In the genomic region with DNA sequence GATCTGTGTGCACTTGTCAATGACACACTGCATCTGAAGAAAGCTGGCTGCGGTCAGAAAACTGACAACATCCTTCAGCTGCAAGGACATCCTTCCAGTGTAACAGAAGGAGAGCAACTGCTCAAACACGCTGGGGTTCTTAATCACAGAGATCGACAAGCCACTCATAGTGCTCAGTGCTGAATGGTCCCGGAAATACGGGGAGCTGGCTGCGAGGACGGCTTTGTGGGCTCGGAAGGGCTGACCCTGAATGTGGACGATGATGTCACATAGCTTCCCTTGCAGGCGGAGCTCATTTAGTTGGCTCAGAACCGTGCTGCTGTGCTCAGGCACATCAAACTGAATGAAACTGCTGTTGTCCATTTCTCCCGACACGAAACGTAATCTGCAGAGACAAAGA, we compare ENCODE assay signal across 25 mouse cellular contexts. TPM values are rescaled to one million over a fixed set of nuclear protein-coding genes. Genes with fewer than 3 reads are reported as not detected.
DNase-seq lines count a peak whose midpoint lies in the region; TF ChIP-seq lines count a peak whose summit lies in the region.
"Had no signal": no experiment of that assay in that cellular context is flagged by ENCODE, and none has a peak within 500 bp of the region (broad histone marks: within the 10 kb centered on the region; RNA-seq: fewer than 3 reads in every experiment).

No protein-coding gene starts in this region.

- peak overlapping the region; percentile 11; the same call in 1 of the 2 replicates for H3K27ac ChIP-seq in left cerebral cortex, adult 2 months
- H3K27ac ChIP-seq: heart, adult 2 months; heart, embryonic 13.5 days; hindbrain, embryonic 14.5 days; kidney, embryonic 15.5 days; limb, embryonic 13.5 days; lung, embryonic 15.5 days; midbrain, embryonic 10.5 days; neural tube, embryonic 12.5 days had no signal

- intact Hi-C loops in gastrocnemius, postnatal 14 days (cut with DNase I; ENCODE audit: low total_unique reads): no loop called here
- intact Hi-C loops in left cerebral cortex, adult 2 months (cut with DNase I): no loop called here
- intact Hi-C loops in left cerebral cortex, postnatal 25 days (cut with DNase I): no loop called here

- peak; percentile 50 for DNase-seq in adrenal gland, adult 2 months
- DNase-seq in adrenal gland, adult 8-10 months: no peak
- peak; percentile 23 for DNase-seq in gastrocnemius, postnatal 14 days
- DNase-seq in gastrocnemius, postnatal 10 days: no peak
- DNase-seq in left cerebral cortex, adult 2 months (ENCODE audit: extremely low spot score in 1 of 2, low spot score in 2 of 2): no peak
- DNase-seq in left cerebral cortex, postnatal 25 days (ENCODE audit: low spot score in 2 of 2): no peak
- DNase-seq in testis, postnatal 10 days (ENCODE audit: low spot score): no peak
- DNase-seq: cerebellum, adult 8-10 months; cerebellum, postnatal 25 days; gastrocnemius, postnatal 36 days; heart, adult 2 months; kidney, adult 18-20 months; kidney, postnatal 25 days; right cerebral cortex, adult 18-20 months; spleen, adult 18-20 months; thymus, adult 18-20 months; thymus, postnatal 25 days had no signal

- no peak for TF ChIP-seq CTCF in left cerebral cortex, adult 2 months (IDR thresholded peaks at IDR 0.05)

- no peak overlapping the region for H3K4me3 ChIP-seq in left cerebral cortex, adult 2 months
- H3K4me3 ChIP-seq: heart, adult 2 months; heart, embryonic 13.5 days; kidney, embryonic 15.5 days; limb, embryonic 13.5 days; lung, embryonic 15.5 days; midbrain, embryonic 10.5 days; myocyte; neural tube, embryonic 12.5 days had no signal

RNA-seq across cellular contexts. Expression of a gene that starts 19.0 kb away (rescaled TPM):
- 1 to 10 TPM; 6.4 to 7.1 TPM for total RNA-seq in adrenal gland, adult 2 months (2021)
- polyA plus RNA-seq in adrenal gland, adult 2 months (2012; rRNA removed): 2.4 and 3.8 TPM in 2 replicates
- 10 to 100 TPM in 1 of 4 experiments, 1 to 10 TPM in 3; 6.9 to 12.1 (median 8.7) TPM for total RNA-seq in adrenal gland, adult 8-10 months (2022)
- 1 to 10 TPM; 6.4 to 8.5 TPM for total RNA-seq in gastrocnemius, postnatal 14 days (2021)
- 10 to 100 TPM; 10.4 to 13.6 TPM for total RNA-seq in gastrocnemius, postnatal 10 days (2021)
- 10 to 100 TPM; 23.9 to 26.9 TPM for total RNA-seq in left cerebral cortex, adult 2 months (2021)
- 10 to 100 TPM; 24.2 to 26.2 TPM for total RNA-seq in left cerebral cortex, postnatal 25 days (2021)

RNA-seq across cellular contexts. Expression of a gene that starts 40.8 kb away (rescaled TPM):
- 1 to 10 TPM; 4.2 to 5.1 TPM for total RNA-seq in adrenal gland, adult 2 months (2021)
- 2.8 and 3.8 TPM in 2 replicates for polyA plus RNA-seq in adrenal gland, adult 2 months (2012; rRNA removed)
- 10 to 100 TPM in 1 of 4 experiments, 1 to 10 TPM in 3; 4.2 to 12.7 (median 8.0) TPM for total RNA-seq in adrenal gland, adult 8-10 months (2022)
- 1 to 10 TPM; 2.7 to 3.3 TPM for total RNA-seq in gastrocnemius, postnatal 14 days (2021)
- total RNA-seq in gastrocnemius, postnatal 10 days (2021): 1 to 10 TPM; 4.1 to 5.2 TPM
- 10 to 100 TPM; 62.8 to 70.2 TPM for total RNA-seq in left cerebral cortex, adult 2 months (2021)
- 10 to 100 TPM; 56.8 to 59.2 TPM for total RNA-seq in left cerebral cortex, postnatal 25 days (2021)

RNA-seq across cellular contexts. Expression of a gene that starts 56.2 kb away (rescaled TPM):
- total RNA-seq in adrenal gland, adult 2 months (2021): 10 to 100 TPM; 19.9 to 26.4 TPM
- 3.5 and 4.9 TPM in 2 replicates for polyA plus RNA-seq in adrenal gland, adult 2 months (2012; rRNA removed)
- 10 to 100 TPM; 18.1 to 24.5 (median 22.5) TPM for total RNA-seq in adrenal gland, adult 8-10 months (2022)
- 10 to 100 TPM; 14.6 to 17.4 TPM for total RNA-seq in gastrocnemius, postnatal 14 days (2021)
- total RNA-seq in gastrocnemius, postnatal 10 days (2021): 10 to 100 TPM; 16.8 to 21.0 TPM
- 10 to 100 TPM; 27.4 to 28.4 TPM for total RNA-seq in left cerebral cortex, adult 2 months (2021)
- total RNA-seq in left cerebral cortex, postnatal 25 days (2021): 10 to 100 TPM; 30.9 to 36.0 TPM

Comparison
In these comparisons a context has a peak if more than half of its experiments do, and no peak if none do; other contexts are left out.
1. DNase-seq: peak in adrenal gland, adult 2 months (single experiment) and gastrocnemius, postnatal 14 days (single experiment); none in adrenal gland, adult 8-10 months (single experiment), gastrocnemius, postnatal 10 days (single experiment), left cerebral cortex, adult 2 months (0 of 2), left cerebral cortex, postnatal 25 days (0 of 2) and testis, postnatal 10 days (single experiment).
2. RNA of a gene that starts 40.8 kb away (total RNA-seq): 62.8 to 70.2 TPM in left cerebral cortex, adult 2 months and 56.8 to 59.2 TPM in left cerebral cortex, postnatal 25 days; 4.2 to 12.7 TPM in adrenal gland, adult 8-10 months, 4.1 to 5.2 TPM in gastrocnemius, postnatal 10 days, 4.2 to 5.1 TPM in adrenal gland, adult 2 months and 2.7 to 3.3 TPM in gastrocnemius, postnatal 14 days; every median in the first group is over 4 times any median in the second.